Mouse (Mus musculus) T-helper 1 cell (primary cell): Measurements from ENCODE around the gene Gm49450.

Experiments used
- in situ Hi-C: fragments of 300-600 bp; cut with MboI, MseI; formaldehyde crosslinking; loops from one replicate; pipeline ENCODE4 v1.15.1; 2025; ENCODE audit warnings: high pct_unique_total_duplicates

Gene Gm49450

DNA sequence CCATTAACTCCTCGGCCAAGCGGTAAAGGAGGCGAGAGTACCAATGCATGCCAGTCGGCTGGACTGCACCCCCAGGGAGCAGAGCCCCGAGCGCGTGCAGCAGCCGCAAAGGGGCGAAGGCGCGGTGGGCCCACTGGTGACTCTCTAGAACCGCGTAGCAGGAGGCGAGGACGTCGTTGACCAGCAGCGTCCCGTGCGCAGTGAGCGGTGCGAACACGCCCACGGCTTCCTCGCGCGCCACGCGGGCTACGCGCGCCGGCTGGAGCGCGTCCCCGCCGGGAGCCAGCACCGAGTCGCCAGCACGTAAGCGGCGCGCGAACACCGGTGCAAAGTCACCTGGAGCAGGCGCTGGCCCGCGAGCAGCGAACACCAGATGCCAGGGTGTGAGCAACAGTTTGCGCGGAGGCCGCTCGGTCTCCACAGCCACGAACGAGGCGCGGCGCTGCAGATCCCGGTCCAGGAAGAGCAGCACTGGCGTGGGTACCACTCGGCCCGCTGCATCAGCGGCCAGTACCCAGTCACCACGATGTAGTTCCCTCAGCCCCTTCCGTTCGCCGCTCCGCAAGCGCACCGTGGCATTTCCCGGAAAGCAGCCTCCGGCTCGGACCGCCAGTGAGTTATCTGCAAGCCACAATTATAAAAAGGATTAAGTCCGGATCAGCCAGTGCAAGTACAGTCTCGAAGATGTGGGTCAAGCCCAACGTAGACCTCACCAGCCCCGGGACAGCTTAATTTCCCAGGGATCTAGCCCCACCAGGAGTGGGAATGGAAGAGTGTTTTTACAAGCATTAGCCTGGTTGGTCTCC, 59.2 kb downstream of the Gm49450 start, which contains the start of gene Rhebl1:
Gene Rhebl1 (minus strand): TSS at position 601 of the 806 bp plus-strand sequence.
- in situ Hi-C loops, result no loop called here

GRCm38 (mm10) chr15:98893036-98893435, 60.3 kb downstream of the Gm49450 start:
- in situ Hi-C loops, result no loop called here

- in situ Hi-C loops, result no loop called here
Measured at GRCm38 (mm10) chr15:98891907-98892606, 61.3 kb downstream of the Gm49450 start.

DNA sequence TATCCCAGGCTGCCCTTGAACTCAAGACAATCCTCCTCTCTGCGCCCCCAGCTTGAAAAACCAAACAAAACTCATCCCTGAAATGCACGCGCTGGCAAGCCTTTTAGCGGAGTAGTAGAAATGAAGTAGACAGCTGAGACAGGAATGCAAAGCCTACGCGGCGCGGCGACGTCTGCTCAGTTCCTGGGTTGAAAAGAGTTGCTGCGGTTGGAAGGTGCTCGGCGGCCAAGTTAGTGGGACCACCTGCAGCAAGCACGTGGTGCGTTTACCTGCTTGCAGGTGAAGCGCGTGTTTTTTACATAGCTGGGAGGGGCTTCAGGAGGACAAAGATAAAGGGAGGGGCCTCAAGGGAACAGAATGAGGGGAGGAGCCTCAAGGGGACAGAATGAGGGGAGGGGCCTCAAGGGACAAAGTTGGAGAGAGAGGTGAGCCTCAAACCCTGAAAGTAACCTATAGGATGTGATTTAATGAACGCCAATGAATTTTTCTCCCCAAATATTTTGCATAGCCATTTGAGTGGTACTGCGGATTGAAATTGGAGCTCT, 62.1 kb downstream of the Gm49450 start:
- in situ Hi-C loops, result no loop called here

GRCm38 (mm10) chr15:98887526-98887925, 65.8 kb downstream of the Gm49450 start:
- in situ Hi-C loops, result no loop called here

GRCm38 (mm10) chr15:98886667-98887387, 66.5 kb downstream of the Gm49450 start:
- in situ Hi-C loops, result no loop called here

- in situ Hi-C loops, result no loop called here
Measured at GRCm38 (mm10) chr15:98884106-98884505, 69.2 kb downstream of the Gm49450 start.

DNA sequence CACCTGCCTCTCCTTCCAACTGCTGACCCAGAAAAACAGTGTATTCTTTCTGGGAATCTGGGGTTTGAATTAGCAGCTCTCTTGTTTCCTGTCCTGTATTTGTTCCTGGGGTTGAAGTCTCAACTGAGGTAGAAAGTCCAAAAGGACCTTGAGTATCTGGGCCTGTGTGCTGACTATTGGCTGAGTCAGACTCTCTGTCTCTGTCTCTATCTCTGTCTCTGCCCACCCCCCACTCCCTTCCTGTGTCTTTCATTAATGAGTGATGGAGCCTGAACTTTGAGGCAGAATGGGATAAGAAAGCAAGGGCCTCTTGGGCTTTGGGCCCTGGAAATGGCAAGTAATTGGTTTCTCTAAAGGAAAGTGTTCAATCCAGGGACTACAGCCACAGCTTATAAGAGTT, 69.7 kb downstream of the Gm49450 start:
- in situ Hi-C loops, result no loop called here
